Mouse (Mus musculus) intestine, postnatal 0 days (tissue): ENCODE measurements at regions not wholly inside any gene's neighbourhood (a gene's known extent, or its start where the extent isn't known, plus 50 kb on each side); places are given as distances from the start of the nearest gene placed in this dataset.
A peak's percentile ranks its signal among the peaks of the same experiment; 100 is the strongest.

Experiments used
- ATAC-seq: fragments of 200-750 bp; cut with Nextera tagmentation; 2 replicates; pipeline ENCODE4 v1.8.0; 2017; ENCODE audit warnings: mild to moderate bottlenecking, moderate TSS enrichment, moderate library complexity
- H3K27ac ChIP-seq: fragments of 300-500 bp; sonication (generic); 2 replicates; pipeline ENCODE4 v1.5.1; 2014; ENCODE audit warnings: mild to moderate bottlenecking, low read depth, low read length, moderate library complexity
- H3K27me3 ChIP-seq: fragments of 300-500 bp; sonication (generic); replicated peaks from 2 replicates; pipeline ENCODE4 v1.6.1; 2014; ENCODE audit warnings: low read length, mixed read lengths; ENCODE audit not compliant: control insufficient read depth, insufficient read depth
- H3K36me3 ChIP-seq: fragments of 300-500 bp; sonication (generic); 2 replicates; pipeline ENCODE4 v1.6.1; 2014; ENCODE audit warnings: mild to moderate bottlenecking, moderate library complexity; ENCODE audit not compliant: control insufficient read depth, insufficient read depth
- H3K4me1 ChIP-seq: fragments of 300-500 bp; sonication (generic); replicated peaks from 2 replicates; pipeline ENCODE4 v1.6.1; 2014; ENCODE audit warnings: antibody characterized with exemption, low read length, mixed read lengths; ENCODE audit not compliant: control insufficient read depth, insufficient read depth
- H3K4me2 ChIP-seq: fragments of 300-500 bp; sonication (generic); replicated peaks from 2 replicates; pipeline ENCODE4 v1.6.1; 2014; ENCODE audit warnings: low read depth, mild to moderate bottlenecking, moderate library complexity
- H3K4me3 ChIP-seq: fragments of 300-500 bp; sonication (generic); 2 replicates; pipeline ENCODE4 v1.5.1; 2014; ENCODE audit warnings: low read depth, low read length
- H3K9ac ChIP-seq: fragments of 300-500 bp; sonication (generic); 2 replicates; pipeline ENCODE4 v1.6.1; 2014; ENCODE audit warnings: mild to moderate bottlenecking, low read depth, low read length
- H3K9me3 ChIP-seq: fragments of 300-500 bp; sonication (generic); 2 replicates; pipeline ENCODE4 v1.6.1; 2016; ENCODE audit warnings: mixed run types; ENCODE audit not compliant: control insufficient read depth
- CTCF ChIP-seq: sonication (generic); IDR thresholded peaks from 2 replicates; pipeline ENCODE4 v1.5.1; 2016; ENCODE audit warnings: low read depth, mild to moderate bottlenecking, control low read depth, antibody characterized with exemption, moderate library complexity
- WGBS: fragments of 180-500 bp; shearing (Covaris S2); extraction: QIAGEN DNeasy Blood & Tissue Kit; methylation state at CpG from one replicate; pipeline ENCODE4 v1.1.7; 2014; 5-methylcytosine and 5-hydroxymethylcytosine counted together

GRCm38 (mm10) chr15:18360256-18360655, 458.5 kb upstream of the Cdh10 start:
- no peaks in the 10 kb centered on the region for H3K36me3 ChIP-seq
- no peaks in the 10 kb centered on the region for H3K9me3 ChIP-seq
- H3K4me1 ChIP-seq: no peaks in the 10 kb centered on the region
- no peak for TF ChIP-seq CTCF
- H3K27me3 ChIP-seq: no peaks in the 10 kb centered on the region
- H3K27ac ChIP-seq: no peak overlapping the region
- no peak overlapping the region for H3K4me3 ChIP-seq
- ATAC-seq: no peak
- H3K9ac ChIP-seq: no peak overlapping the region
- 90% methylated on average over 4 of the region's 4 CpGs for WGBS
- no peak overlapping the region for H3K4me2 ChIP-seq

GRCm38 (mm10) chr15:18399724-18400123, 419.0 kb upstream of the Cdh10 start:
- Histone ChIP-seq H3K27me3 (no peaks in the 10 kb centered on the region), H3K4me2 (no peak overlapping the region), H3K9me3 (no peaks in the 10 kb centered on the region), H3K36me3 (no peaks in the 10 kb centered on the region), H3K4me1 (no peaks in the 10 kb centered on the region), H3K27ac (no peak overlapping the region), H3K4me3 (no peak overlapping the region), H3K9ac (no peak overlapping the region)
- peak; percentile 22; the same call in 1 of the 2 replicates for TF ChIP-seq CTCF
- WGBS: 46% methylated on average over 2 of the region's 2 CpGs
- ATAC-seq: no peak

- Histone ChIP-seq H3K9ac (no peak overlapping the region), H3K36me3 (no peaks in the 10 kb centered on the region), H3K4me3 (no peak overlapping the region), H3K9me3 (no peaks in the 10 kb centered on the region), H3K27me3 (no peaks in the 10 kb centered on the region), H3K4me2 (no peak overlapping the region), H3K4me1 (no peaks in the 10 kb centered on the region), H3K27ac (no peak overlapping the region)
- no peak for ATAC-seq
- no peak for TF ChIP-seq CTCF
- WGBS: 70% methylated on average over 3 of the region's 3 CpGs
These were observed 418.4 kb upstream of the Cdh10 start for GRCm38 (mm10) chr15:18400257-18400846.

GRCm38 (mm10) chr15:18432705-18433104, 386.0 kb upstream of the Cdh10 start:
- H3K27ac ChIP-seq: no peak overlapping the region
- no peaks in the 10 kb centered on the region for H3K36me3 ChIP-seq
- H3K9ac ChIP-seq: no peak overlapping the region
- no peak for TF ChIP-seq CTCF
- H3K4me2 ChIP-seq: no peak overlapping the region
- no peak for ATAC-seq
- no peaks in the 10 kb centered on the region for H3K4me1 ChIP-seq
- no peaks in the 10 kb centered on the region for H3K9me3 ChIP-seq
- WGBS: 76% methylated on average over 5 of the region's 5 CpGs
- no peaks in the 10 kb centered on the region for H3K27me3 ChIP-seq
- H3K4me3 ChIP-seq: no peak overlapping the region

GRCm38 (mm10) chr15:18453801-18454200, 364.9 kb upstream of the Cdh10 start:
- H3K9ac ChIP-seq: no peak overlapping the region
- no peaks in the 10 kb centered on the region for H3K27me3 ChIP-seq
- TF ChIP-seq CTCF: no peak
- H3K4me3 ChIP-seq: no peak overlapping the region
- no peaks in the 10 kb centered on the region for H3K4me1 ChIP-seq
- no peak overlapping the region for H3K27ac ChIP-seq
- no peak for ATAC-seq
- no peaks in the 10 kb centered on the region for H3K36me3 ChIP-seq
- no peaks in the 10 kb centered on the region for H3K9me3 ChIP-seq
- no peak overlapping the region for H3K4me2 ChIP-seq

- no peaks in the 10 kb centered on the region for H3K4me1 ChIP-seq
- no peaks in the 10 kb centered on the region for H3K9me3 ChIP-seq
- no peak for ATAC-seq
- no peak overlapping the region for H3K4me2 ChIP-seq
- TF ChIP-seq CTCF: no peak
- no peak overlapping the region for H3K4me3 ChIP-seq
- no peaks in the 10 kb centered on the region for H3K36me3 ChIP-seq
- 58% methylated on average over 4 of the region's 4 CpGs for WGBS
- no peak overlapping the region for H3K27ac ChIP-seq
- H3K27me3 ChIP-seq: no peaks in the 10 kb centered on the region
- H3K9ac ChIP-seq: no peak overlapping the region
These were observed 336.4 kb upstream of the Cdh10 start for GRCm38 (mm10) chr15:18482385-18482784.

GRCm38 (mm10) chr15:18511606-18512005, 307.1 kb upstream of the Cdh10 start:
- Histone ChIP-seq H3K9me3 (no peaks in the 10 kb centered on the region), H3K27ac (no peak overlapping the region), H3K4me1 (no peaks in the 10 kb centered on the region), H3K4me3 (no peak overlapping the region), H3K27me3 (no peaks in the 10 kb centered on the region), H3K4me2 (no peak overlapping the region), H3K9ac (no peak overlapping the region), H3K36me3 (no peaks in the 10 kb centered on the region)
- 60% methylated on average over 1 of the region's 1 CpGs for WGBS
- no peak for TF ChIP-seq CTCF
- ATAC-seq: no peak
